Mouse (Mus musculus): Measurements from ENCODE around the gene Acox1.

Acox1 gene

GRCm38 (mm10) chr11:116167232-116167631, 31.6 kb downstream of the Acox1 start:
- no peak for DNase-seq (ENCODE audit: low spot score)

- DNase-seq (ENCODE audit: low spot score), result no peak
Observed at GRCm38 (mm10) chr11:116163002-116163401, 35.8 kb downstream of the Acox1 start.

- DNase-seq (ENCODE audit: low spot score), result no peak
Observed at GRCm38 (mm10) chr11:116162146-116162545, 36.7 kb downstream of the Acox1 start.

GRCm38 (mm10) chr11:116161312-116161711, 37.5 kb downstream of the Acox1 start:
- DNase-seq (ENCODE audit: low spot score), result no peak

- no peak for DNase-seq (ENCODE audit: low spot score)
Observed at GRCm38 (mm10) chr11:116150960-116151359, 47.9 kb downstream of the Acox1 start.

DNA sequence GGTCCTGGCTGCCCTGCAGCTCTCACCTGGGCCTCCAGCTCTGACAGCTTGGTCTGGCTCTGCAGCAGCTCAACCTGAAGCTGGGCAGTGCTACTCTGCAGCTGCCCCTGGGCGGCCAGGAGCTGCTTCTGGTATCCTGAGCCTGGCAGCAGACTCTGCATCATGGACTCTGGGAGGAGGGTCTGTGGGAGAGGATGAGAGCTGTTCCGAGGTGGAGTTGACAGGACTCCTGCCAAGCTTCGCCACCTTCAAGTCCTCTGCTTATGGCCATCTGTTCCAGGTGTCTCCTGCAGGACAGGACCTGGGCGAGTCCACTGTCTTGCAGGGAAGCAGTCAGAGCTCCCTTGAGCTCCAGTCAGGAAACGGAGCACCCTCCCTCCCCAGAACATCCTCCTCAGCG, 49.5 kb downstream of the Acox1 start:
- no peak for DNase-seq (ENCODE audit: low spot score)

GRCm38 (mm10) chr11:116148761-116149221, 50.1 kb downstream of the Acox1 start:
- DNase-seq (ENCODE audit: low spot score), result no peak

- DNase-seq (ENCODE audit: low spot score), result no peak
Observed at GRCm38 (mm10) chr11:116146294-116146985, 52.4 kb downstream of the Acox1 start.

DNA sequence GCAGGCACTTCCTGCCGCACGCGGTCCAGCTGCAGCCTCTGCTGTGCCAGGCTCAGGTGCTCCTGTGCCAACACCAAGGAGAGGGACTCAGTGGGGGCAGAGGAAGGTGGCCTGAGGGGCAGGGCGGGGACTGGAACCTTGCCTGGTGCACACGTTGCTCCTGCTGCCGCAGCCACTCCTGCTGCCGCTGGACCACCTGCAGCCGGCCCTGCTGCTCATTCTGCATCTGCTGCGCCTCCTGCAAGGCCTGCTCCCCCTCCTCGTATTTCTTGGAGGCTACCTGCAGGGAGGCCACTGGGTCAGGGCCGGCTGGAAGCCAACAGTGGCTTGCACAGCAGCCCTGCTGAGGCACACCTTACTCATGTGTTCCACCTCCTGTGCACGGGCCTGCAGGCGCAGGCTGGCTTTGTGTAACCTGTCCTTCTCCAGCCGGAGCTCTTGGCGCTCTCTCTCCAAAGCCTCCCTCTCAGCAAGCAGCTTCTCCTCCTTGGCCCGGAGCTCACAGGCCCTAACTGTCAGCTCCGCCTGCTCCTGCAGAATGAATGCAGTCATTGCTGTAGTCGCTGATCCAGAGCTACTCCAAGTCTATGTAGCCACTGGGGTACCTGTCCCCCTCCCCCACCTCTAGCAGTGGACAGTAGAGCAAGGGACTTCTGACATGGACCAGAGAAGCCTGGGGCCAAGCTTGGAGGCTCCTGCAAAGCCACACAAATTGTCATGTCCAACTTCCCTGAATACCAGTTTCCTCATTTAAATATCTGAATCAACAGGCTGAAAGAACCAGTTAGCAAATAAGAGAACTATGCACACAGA, 53.2 kb downstream of the Acox1 start:
- DNase-seq (ENCODE audit: low spot score), result no peak

DNA sequence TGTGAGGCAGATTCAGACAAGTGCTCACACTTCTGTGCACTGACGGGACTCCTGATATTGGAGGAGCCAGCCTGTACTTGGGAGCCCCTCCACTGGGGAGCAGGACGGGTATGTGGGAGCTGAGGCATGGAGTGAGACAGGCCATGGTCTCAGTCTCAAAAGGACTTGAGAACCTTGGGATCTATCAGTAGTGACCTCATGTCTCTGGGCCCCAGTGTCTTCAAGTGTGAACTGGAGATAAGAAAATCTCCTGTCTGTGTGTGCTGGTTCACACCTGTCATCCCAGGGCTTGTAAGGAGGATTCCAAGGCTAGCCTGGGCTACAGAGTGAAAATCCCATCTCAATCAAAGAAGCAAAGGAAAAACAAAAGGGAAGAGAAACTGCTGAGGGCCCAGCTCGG, 55.4 kb downstream of the Acox1 start:
- no peak for DNase-seq (ENCODE audit: low spot score)

GRCm38 (mm10) chr11:116142211-116142991, 56.4 kb downstream of the Acox1 start:
- DNase-seq (ENCODE audit: low spot score), result no peak

DNA sequence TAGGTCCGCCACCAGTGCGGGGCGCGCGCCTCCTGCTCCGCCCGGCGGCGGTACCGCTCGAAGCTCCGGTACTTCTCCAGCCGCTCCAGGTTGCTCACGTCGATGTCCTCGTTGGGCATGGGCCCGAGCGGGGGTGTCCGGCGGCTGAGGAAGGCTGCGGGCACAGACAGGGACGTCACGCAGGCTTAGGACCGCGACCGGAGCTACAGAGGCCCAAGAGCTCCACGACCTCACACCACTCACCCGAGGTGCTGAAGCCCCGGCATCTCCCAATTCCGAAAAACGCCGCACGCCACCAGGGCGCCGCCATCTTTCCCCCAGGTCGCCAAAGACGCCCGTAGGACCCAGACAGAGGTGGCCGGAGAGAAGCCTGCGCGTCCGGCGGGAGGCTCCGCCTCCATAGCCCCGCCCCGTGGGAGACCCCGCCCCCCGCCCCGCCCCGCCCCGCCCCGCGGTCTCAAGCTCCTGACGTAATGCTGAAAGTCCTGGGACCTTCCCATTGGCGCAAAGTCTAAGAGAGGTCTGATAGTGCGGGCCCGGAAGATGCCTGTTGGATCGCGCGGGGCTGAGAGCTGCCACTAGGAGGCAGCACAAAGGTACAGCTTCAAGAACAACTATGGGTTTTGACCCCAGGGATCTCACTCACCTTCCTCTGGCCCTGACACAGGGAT, 60.2 kb downstream of the Acox1 start, which contains the start of gene Mrpl38:
Mrpl38 (minus strand) TSS at position 401 of the 671 bp plus-strand sequence.
- peak; percentile 63 for DNase-seq (ENCODE audit: low spot score)

- DNase-seq (ENCODE audit: low spot score), result no peak
Observed at GRCm38 (mm10) chr11:116138096-116138467, 60.8 kb downstream of the Acox1 start.

DNA sequence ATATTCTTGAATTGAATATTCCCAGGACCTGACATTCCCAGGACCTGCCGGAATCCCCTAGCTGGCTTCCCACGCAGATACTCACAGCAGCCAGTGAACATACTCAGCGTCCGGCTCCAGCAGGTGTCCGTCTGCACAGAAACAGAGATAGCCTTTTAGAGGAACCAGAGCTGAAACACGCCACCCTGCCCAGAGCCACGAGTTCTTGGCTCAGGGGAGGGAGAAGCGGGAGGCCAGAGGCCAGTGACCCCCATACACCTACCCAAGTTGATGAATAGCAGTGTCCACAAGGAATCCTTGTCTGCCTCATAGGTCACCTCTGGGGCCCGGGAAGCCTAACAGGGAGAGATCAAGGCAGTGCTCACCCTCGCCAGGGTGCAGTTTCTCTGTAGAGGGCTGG, 64.7 kb downstream of the Acox1 start:
- no peak for DNase-seq (ENCODE audit: low spot score)

- DNase-seq (ENCODE audit: low spot score), result no peak
Observed at GRCm38 (mm10) chr11:116133497-116133896, 65.3 kb downstream of the Acox1 start.

DNA sequence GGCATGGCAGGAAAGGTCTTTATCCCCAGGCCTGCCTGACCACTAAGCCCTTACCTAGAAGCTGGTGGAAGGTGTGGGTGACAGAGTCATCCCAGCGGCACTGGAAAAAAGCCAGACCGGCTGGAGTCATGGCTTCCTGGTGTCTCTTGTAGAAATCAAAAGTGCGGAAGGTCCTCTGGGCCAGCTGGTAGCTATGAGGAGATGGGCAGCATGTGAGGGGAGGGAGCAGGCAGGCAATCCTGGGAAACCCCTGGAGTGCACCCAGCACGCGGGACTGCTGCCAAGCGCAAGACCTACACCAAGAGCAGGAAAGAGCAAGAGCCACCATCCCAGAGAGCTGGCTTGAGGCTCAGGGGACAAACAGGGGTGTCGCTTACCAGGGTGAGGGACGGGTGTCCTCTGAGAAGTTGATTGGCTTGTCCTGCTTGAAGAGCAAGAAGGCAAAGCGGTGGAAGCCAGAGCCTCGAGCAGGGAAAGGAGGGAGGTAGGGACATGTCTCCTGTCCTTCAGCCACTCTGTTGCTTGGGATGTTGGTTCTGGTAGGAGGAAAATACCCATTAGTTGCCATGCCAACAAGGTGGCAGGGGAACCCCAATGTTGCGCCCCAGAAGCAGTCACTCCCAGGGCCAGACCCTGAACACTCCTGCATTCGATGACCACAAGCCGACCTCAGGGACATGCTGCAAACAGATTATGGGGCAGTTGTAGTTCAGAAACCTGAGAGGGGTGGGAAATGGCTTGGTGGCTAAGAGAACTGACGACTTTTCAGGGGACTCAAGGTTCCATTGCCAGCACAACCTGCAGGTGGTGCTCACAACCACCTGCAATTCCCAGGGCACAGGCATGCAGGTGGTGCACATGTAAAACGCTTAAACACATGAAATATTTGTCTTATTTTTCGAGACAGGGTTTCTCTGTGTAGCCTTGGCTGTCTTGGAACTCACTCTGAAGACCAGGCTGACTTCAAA, 66.2 kb downstream of the Acox1 start:
- DNase-seq (ENCODE audit: low spot score), result no peak

DNA sequence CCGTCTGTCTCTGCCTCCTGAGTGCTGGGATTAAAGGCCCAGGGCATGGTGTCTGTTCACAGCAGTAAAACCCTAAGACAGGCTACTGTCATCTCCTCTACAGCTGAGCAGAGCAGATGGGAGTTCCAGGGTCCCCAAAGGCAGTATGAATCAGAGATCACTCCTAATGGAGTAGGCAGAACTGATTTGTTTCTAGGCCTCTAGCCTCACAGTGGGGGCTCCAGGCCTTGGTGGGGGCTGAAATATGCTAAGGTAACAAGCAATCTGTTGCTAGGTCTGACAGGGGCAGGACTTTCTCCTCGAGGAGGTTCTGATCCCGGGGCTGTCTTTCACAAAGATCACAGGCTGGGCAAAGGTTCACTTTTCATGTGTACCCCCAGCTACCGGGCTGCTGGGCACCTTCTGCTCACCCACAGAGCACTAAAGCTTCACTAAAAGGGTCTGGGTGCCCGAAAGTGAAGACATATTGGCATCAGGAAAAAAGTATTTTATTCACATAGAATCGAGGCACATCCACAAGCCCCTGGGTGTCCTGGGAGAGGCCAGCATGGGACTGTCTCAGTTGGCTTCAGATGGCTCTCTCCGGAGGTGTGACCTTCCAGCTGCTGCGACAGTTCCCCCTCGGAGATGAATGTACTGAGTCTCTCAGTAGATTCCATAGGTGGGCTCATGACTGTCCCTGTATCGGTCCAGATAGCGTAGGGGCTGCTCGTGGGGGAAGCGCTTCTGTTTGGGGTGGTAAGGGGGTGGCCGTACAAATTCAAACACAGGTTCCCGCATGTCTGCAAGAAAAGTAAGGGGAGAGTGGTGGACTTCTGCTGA, 67.3 kb downstream of the Acox1 start:
- no peak for DNase-seq (ENCODE audit: low spot score)

DNA sequence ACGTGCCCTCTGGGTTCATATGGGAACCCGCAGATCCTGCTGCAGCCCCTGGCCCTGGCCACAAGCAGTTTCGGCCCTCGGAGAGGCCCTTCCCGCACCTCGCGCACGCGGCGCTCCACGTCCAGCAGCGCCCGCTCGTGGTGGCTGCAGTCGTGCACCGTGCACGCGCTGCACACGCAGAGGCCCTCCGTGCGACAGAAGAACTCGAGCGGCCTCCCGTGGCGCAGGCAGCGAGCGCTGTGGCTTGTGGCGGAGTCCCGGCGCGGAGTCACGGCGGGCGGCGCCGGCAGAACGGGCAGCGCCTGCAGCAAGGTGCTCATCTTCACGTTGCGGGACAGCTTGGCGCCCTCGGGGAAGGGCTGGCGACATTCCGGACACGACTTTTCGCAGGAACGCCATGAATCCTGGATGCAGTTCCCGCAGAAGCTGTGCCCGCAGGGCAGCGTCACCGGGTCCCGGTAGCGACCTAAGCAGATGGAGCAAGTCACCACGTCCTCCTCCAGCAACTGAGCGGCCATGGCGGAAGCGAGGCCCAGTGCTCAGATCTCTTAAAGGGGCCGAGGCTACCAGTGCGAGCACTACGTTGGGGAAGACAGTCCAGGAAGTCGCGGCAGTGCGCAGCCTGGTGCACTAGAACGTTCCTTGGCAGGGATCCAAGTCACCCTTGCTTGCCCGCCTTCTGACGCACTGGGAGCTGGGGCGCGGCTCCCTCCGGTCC, 68.2 kb downstream of the Acox1 start, which contains the start of gene Trim65:
Trim65 (minus strand) TSS at position 641 of the 718 bp plus-strand sequence.
- DNase-seq (ENCODE audit: low spot score), result peak; percentile 67

GRCm38 (mm10) chr11:116129993-116130487, 68.8 kb downstream of the Acox1 start:
- no peak for DNase-seq (ENCODE audit: low spot score)
